ENCODE assay signal across 9 mouse cellular contexts in genomic region chr7:98483268-98483607, GRCm38 (mm10). TPM values are rescaled to one million over a fixed set of nuclear protein-coding genes. Genes with fewer than 3 reads are reported as not detected.
A peak's percentile ranks its signal among the peaks of the same experiment; 100 is the strongest.
DNase-seq lines count a peak whose midpoint lies in the region; ATAC-seq and TF ChIP-seq lines count a peak whose summit lies in the region.
"Had no signal": no experiment of that assay in that cellular context is flagged by ENCODE, and none has a peak within 500 bp of the region (broad histone marks: within the 10 kb centered on the region; RNA-seq: fewer than 3 reads in every experiment).

No protein-coding gene starts in this region.

- no peak for DNase-seq in liver, adult 2 months (ENCODE audit: extremely low read depth, low read depth, low spot score)
- no peak for DNase-seq in liver
- DNase-seq in embryonic facial prominence, embryonic 14.5 days (ENCODE audit: low spot score) = no peak
- DNase-seq in liver, embryonic 11.5 days (ENCODE audit: low spot score) = no peak
- no peak for DNase-seq in urinary bladder, postnatal 36 days (ENCODE audit: low spot score in 2 of 2)
- no peak for DNase-seq in left cerebral cortex, adult 18-20 months (ENCODE audit: low spot score in 2 of 2)
- DNase-seq: gastrocnemius, postnatal 10 days had no signal

- no peak overlapping the region for H3K4me2 ChIP-seq in forebrain, embryonic 12.5 days
- H3K4me2 ChIP-seq in forebrain, embryonic 16.5 days (ENCODE audit: low read length) = no peak overlapping the region
- no peak overlapping the region; the same call in 1 of the 2 replicates for H3K4me2 ChIP-seq in embryonic facial prominence, embryonic 14.5 days (ENCODE audit: low read depth, low read length)
- peak overlapping the region; percentile 1; the same call in 1 of the 2 replicates for H3K4me2 ChIP-seq in liver, embryonic 11.5 days

- H3K9ac ChIP-seq in forebrain, embryonic 12.5 days = no peak overlapping the region
- H3K9ac ChIP-seq in forebrain, embryonic 16.5 days (replicated peaks; ENCODE audit: low read depth, low read length) = no peak overlapping the region
- H3K9ac ChIP-seq in liver, adult 2 months (ENCODE audit: low read depth, low read length) = peak overlapping the region; percentile 55
- no peak overlapping the region; the same call in 1 of the 2 replicates for H3K9ac ChIP-seq in embryonic facial prominence, embryonic 14.5 days (ENCODE audit: low read depth, low read length)
- no peak overlapping the region for H3K9ac ChIP-seq in liver, embryonic 11.5 days (ENCODE audit: low read depth, low read length)

- ATAC-seq in forebrain, embryonic 12.5 days (ENCODE audit: low FRiP score) = no peak
- no peak for ATAC-seq in forebrain, embryonic 16.5 days
- ATAC-seq in embryonic facial prominence, embryonic 14.5 days (ENCODE audit: low read depth) = no peak
- ATAC-seq in liver, embryonic 11.5 days (replicated peaks; ENCODE audit: low FRiP score) = no peak

- TF ChIP-seq POLR2A in liver, adult 2 months (IDR thresholded peaks at IDR 0.05; ENCODE audit: extremely low read depth, insufficient read depth, low read length) = no peak

- H3K36me3 ChIP-seq in forebrain, embryonic 12.5 days (replicated peaks) = no peaks in the 10 kb centered on the region
- H3K36me3 ChIP-seq in forebrain, embryonic 16.5 days (ENCODE audit: control insufficient read depth, insufficient read depth) = no peaks in the 10 kb centered on the region
- no peaks in the 10 kb centered on the region for H3K36me3 ChIP-seq in liver, adult 2 months (ENCODE audit: control insufficient read depth, insufficient read depth, low read length)
- H3K36me3 ChIP-seq in embryonic facial prominence, embryonic 14.5 days (ENCODE audit: control insufficient read depth, insufficient read depth, low read length) = no peaks in the 10 kb centered on the region
- H3K36me3 ChIP-seq in liver, embryonic 11.5 days (ENCODE audit: control insufficient read depth, insufficient read depth, low read length) = no peaks in the 10 kb centered on the region

- 42% methylated on average over 8 of the region's 8 CpGs for whole genome bisulfite sequencing in forebrain, embryonic 12.5 days
- WGBS in forebrain, embryonic 16.5 days = 41% methylated on average over 8 of the region's 8 CpGs
- 34% methylated on average over 8 of the region's 8 CpGs for WGBS in liver, adult 2 months
- 28% methylated on average over 8 of the region's 8 CpGs for WGBS in embryonic facial prominence, embryonic 14.5 days
- 22% methylated on average over 8 of the region's 8 CpGs for WGBS in liver, embryonic 11.5 days

- no peaks in the 10 kb centered on the region for H3K79me2 ChIP-seq in liver, adult 2 months (ENCODE audit: control insufficient read depth, insufficient read depth, low read length)

- no peaks in the 10 kb centered on the region for H3K9me3 ChIP-seq in forebrain, embryonic 12.5 days
- H3K9me3 ChIP-seq in forebrain, embryonic 16.5 days (ENCODE audit: control insufficient read depth, low read length) = no peaks in the 10 kb centered on the region
- no peaks in the 10 kb centered on the region for H3K9me3 ChIP-seq in embryonic facial prominence, embryonic 14.5 days (ENCODE audit: control insufficient read depth, low read length)
- H3K9me3 ChIP-seq in liver, embryonic 11.5 days (ENCODE audit: control insufficient read depth, low read length) = no peaks in the 10 kb centered on the region

- 0 out of 2 replicates have a peak overlapping the region, but pooled peaks have one; percentile 25 for H3K27ac ChIP-seq in forebrain, embryonic 12.5 days
- H3K27ac ChIP-seq in forebrain, embryonic 16.5 days (ENCODE audit: low read length) = no peak overlapping the region
- H3K27ac ChIP-seq in liver, adult 2 months (replicated peaks; ENCODE audit: insufficient read depth, low read depth, low read length) = peak overlapping the region; percentile 75
- peak overlapping the region; percentile 44; the same call in 1 of the 2 replicates for H3K27ac ChIP-seq in embryonic facial prominence, embryonic 14.5 days (replicated peaks; ENCODE audit: low read depth, low read length)
- peak overlapping the region; percentile 26; the same call in 1 of the 2 replicates for H3K27ac ChIP-seq in liver, embryonic 11.5 days (ENCODE audit: low read depth, low read length)

- H3K4me1 ChIP-seq in forebrain, embryonic 12.5 days = peaks cover 11% of the 10 kb centered on the region
- H3K4me1 ChIP-seq in forebrain, embryonic 16.5 days (replicated peaks; ENCODE audit: control insufficient read depth, insufficient read depth, low read length) = no peaks in the 10 kb centered on the region
- H3K4me1 ChIP-seq in liver, adult 2 months (ENCODE audit: control insufficient read depth, insufficient read depth, low read length) = peaks cover 2% of the 10 kb centered on the region; the same call in 1 of the 2 replicates
- H3K4me1 ChIP-seq in embryonic facial prominence, embryonic 14.5 days (ENCODE audit: control insufficient read depth, insufficient read depth, low read length) = peaks cover 30% of the 10 kb centered on the region
- H3K4me1 ChIP-seq in liver, embryonic 11.5 days (replicated peaks; ENCODE audit: control insufficient read depth, insufficient read depth, low read length) = peaks cover 5% of the 10 kb centered on the region; the same call in 1 of the 2 replicates

- no peak for TF ChIP-seq CTCF in liver, adult 2 months (IDR thresholded peaks at IDR 0.05; ENCODE audit: low read depth, low read length)

- H3K4me3 ChIP-seq in forebrain, embryonic 12.5 days (replicated peaks) = no peak overlapping the region
- H3K4me3 ChIP-seq in forebrain, embryonic 16.5 days (replicated peaks; ENCODE audit: low read length) = no peak overlapping the region
- no peak overlapping the region for H3K4me3 ChIP-seq in liver, adult 2 months (ENCODE audit: insufficient read depth, low read depth, low read length)
- no peak overlapping the region for H3K4me3 ChIP-seq in embryonic facial prominence, embryonic 14.5 days (ENCODE audit: low read depth, low read length)
- H3K4me3 ChIP-seq in liver, embryonic 11.5 days (ENCODE audit: low read depth, low read length) = no peak overlapping the region

- H3K27me3 ChIP-seq in forebrain, embryonic 12.5 days = peaks cover 29% of the 10 kb centered on the region
- H3K27me3 ChIP-seq in forebrain, embryonic 16.5 days (replicated peaks; ENCODE audit: control insufficient read depth, insufficient read depth, low read length) = no peaks in the 10 kb centered on the region
- no peaks in the 10 kb centered on the region for H3K27me3 ChIP-seq in liver, adult 2 months (ENCODE audit: control insufficient read depth, insufficient read depth, low read length)
- H3K27me3 ChIP-seq in embryonic facial prominence, embryonic 14.5 days (replicated peaks; ENCODE audit: control insufficient read depth, insufficient read depth, low read length) = no peaks in the 10 kb centered on the region
- H3K27me3 ChIP-seq in liver, embryonic 11.5 days (replicated peaks; ENCODE audit: control insufficient read depth, insufficient read depth, low read length) = 0 out of 2 replicates have a peak, but pooled peaks cover 2% of the 10 kb centered on the region

RNA-seq across cellular contexts. Expression of gene Lrrc32, which starts 5.8 kb away (rescaled TPM):
- 3.2 and 3.4 TPM in 2 replicates for polyA plus RNA-seq in forebrain, embryonic 12.5 days (2016; fragmentation: Nextera tagmentation; extraction: Ambion mirVana)
- polyA plus RNA-seq in forebrain, embryonic 16.5 days (2015; fragmentation: Nextera tagmentation; extraction: Ambion mirVana) = 2.6 and 2.8 TPM in 2 replicates
- 1.5 and 4.9 TPM in 2 replicates for total RNA-seq in liver, adult 2 months (2014; rRNA removed)
- polyA plus RNA-seq in liver, adult 2 months (2012; rRNA removed) = 5.2 and 7.5 TPM in 2 replicates
- polyA plus RNA-seq in embryonic facial prominence, embryonic 14.5 days (2014; fragmentation: Nextera tagmentation; extraction: Ambion mirVana) = 9.7 and 10.6 TPM in 2 replicates
- polyA plus RNA-seq in liver, embryonic 11.5 days (2014; fragmentation: Nextera tagmentation; extraction: Ambion mirVana) = 17.1 and 21.0 TPM in 2 replicates
- total RNA-seq in left cerebral cortex, adult 18-20 months (2021) = 1 to 10 TPM; 5.9 to 6.4 TPM

RNA-seq across cellular contexts. Expression of gene Gucy2d, which starts 43.0 kb away (rescaled TPM):
- not detected in 2 replicates for polyA plus RNA-seq in forebrain, embryonic 12.5 days (2016; fragmentation: Nextera tagmentation; extraction: Ambion mirVana)
- polyA plus RNA-seq in forebrain, embryonic 16.5 days (2015; fragmentation: Nextera tagmentation; extraction: Ambion mirVana) = not detected in 2 replicates
- not detected in 2 replicates for total RNA-seq in liver, adult 2 months (2014; rRNA removed)
- polyA plus RNA-seq in liver, adult 2 months (2012; rRNA removed) = not detected in 2 replicates
- 0.31 TPM in 1 of 2 replicates, not detected in the other for polyA plus RNA-seq in embryonic facial prominence, embryonic 14.5 days (2014; fragmentation: Nextera tagmentation; extraction: Ambion mirVana)
- polyA plus RNA-seq in liver, embryonic 11.5 days (2014; fragmentation: Nextera tagmentation; extraction: Ambion mirVana) = not detected in 2 replicates
- not detected for total RNA-seq in left cerebral cortex, adult 18-20 months (2021)
- total RNA-seq: gastrocnemius, postnatal 10 days had no signal
